In the genomic region with DNA sequence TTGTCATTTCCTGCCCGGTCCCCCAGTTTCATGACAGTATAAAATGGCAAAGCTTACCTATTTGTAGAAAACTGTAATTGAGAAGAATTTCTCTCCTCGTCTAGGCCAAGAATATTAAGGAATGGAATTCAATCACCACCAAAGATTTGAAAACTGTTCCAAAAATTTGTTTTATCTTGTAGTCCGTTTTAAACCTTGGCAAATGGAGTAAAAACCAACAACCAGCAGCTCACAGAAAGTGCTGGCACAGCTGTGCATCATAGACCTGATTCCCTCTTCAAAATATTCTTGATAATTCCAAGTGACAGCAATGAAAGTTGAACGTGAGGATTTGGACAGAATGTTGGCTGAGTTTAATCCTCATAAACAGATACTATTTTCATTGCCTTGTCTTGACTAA, we compare ENCODE assay signal across 33 mouse cellular contexts. TPM values are rescaled to one million over a fixed set of nuclear protein-coding genes. Genes with fewer than 3 reads are reported as not detected.
"Had no signal": no experiment of that assay in that cellular context is flagged by ENCODE, and none has a peak within 500 bp of the region (broad histone marks: within the 10 kb centered on the region; RNA-seq: fewer than 3 reads in every experiment).

No protein-coding gene starts in this region.

- ATAC-seq: hindbrain, postnatal 0 days; intestine, embryonic 16.5 days had no signal

- H3K4me2 ChIP-seq: heart, embryonic 12.5 days; hindbrain, embryonic 12.5 days; hindbrain, embryonic 15.5 days; kidney, embryonic 15.5 days; limb, embryonic 13.5 days; limb, embryonic 15.5 days; liver, embryonic 12.5 days had no signal

- H3K27me3 ChIP-seq: heart, embryonic 12.5 days; hindbrain, embryonic 12.5 days; hindbrain, embryonic 15.5 days; kidney, embryonic 15.5 days; limb, embryonic 13.5 days; limb, embryonic 15.5 days; liver, embryonic 12.5 days had no signal

- H3K9ac ChIP-seq: heart, embryonic 12.5 days; hindbrain, embryonic 12.5 days; hindbrain, embryonic 15.5 days; kidney, embryonic 15.5 days; limb, embryonic 13.5 days; limb, embryonic 15.5 days; liver, embryonic 12.5 days had no signal

- H3K4me3 ChIP-seq: heart, adult 2 months; heart, embryonic 10.5 days; heart, embryonic 12.5 days; hindbrain, embryonic 10.5 days; hindbrain, embryonic 12.5 days; hindbrain, embryonic 15.5 days; kidney, embryonic 15.5 days; limb, embryonic 13.5 days; limb, embryonic 15.5 days; liver, embryonic 12.5 days had no signal

- H3K9me3 ChIP-seq: heart, embryonic 10.5 days; heart, embryonic 12.5 days; hindbrain, embryonic 10.5 days; hindbrain, embryonic 12.5 days; hindbrain, embryonic 15.5 days; kidney, embryonic 15.5 days; limb, embryonic 13.5 days; limb, embryonic 15.5 days; liver, embryonic 12.5 days had no signal

- H3K36me3 ChIP-seq: heart, embryonic 10.5 days; heart, embryonic 12.5 days; hindbrain, embryonic 10.5 days; hindbrain, embryonic 12.5 days; hindbrain, embryonic 15.5 days; kidney, embryonic 15.5 days; limb, embryonic 13.5 days; limb, embryonic 15.5 days; liver, embryonic 12.5 days had no signal

- H3K27ac ChIP-seq: heart, adult 2 months; heart, embryonic 10.5 days; hindbrain, embryonic 10.5 days; hindbrain, embryonic 12.5 days; hindbrain, embryonic 15.5 days; hindbrain, postnatal 0 days; kidney, embryonic 15.5 days; kidney, postnatal 0 days; limb, embryonic 13.5 days; limb, embryonic 15.5 days; liver, embryonic 12.5 days had no signal

- DNase-seq: gastrocnemius, postnatal 14 days; gastrocnemius, postnatal 36 days; heart, adult 11 months; heart, adult 2 months; heart, postnatal 10 days; heart, postnatal 4 days; kidney, adult 11 months; kidney, adult 2 months; kidney, adult 9 months; kidney, postnatal 14 days; kidney, postnatal 36 days; layer of hippocampus, adult 9-11 months; layer of hippocampus, postnatal 36 days; left cerebral cortex, postnatal 4 days had no signal

- H3K4me1 ChIP-seq: heart, embryonic 10.5 days; heart, embryonic 12.5 days; hindbrain, embryonic 10.5 days; hindbrain, embryonic 12.5 days; hindbrain, embryonic 15.5 days; kidney, embryonic 15.5 days; limb, embryonic 13.5 days; limb, embryonic 15.5 days had no signal

RNA-seq across cellular contexts. Expression of gene Gm17555, which starts 23.6 kb away (rescaled TPM):
- polyA plus RNA-seq: gonadal fat pad, adult 2 months; heart, adult 2 months; heart, embryonic 10.5 days; heart, embryonic 12.5 days; heart, embryonic 14.5 days; heart, embryonic 16.5 days; hindbrain, embryonic 10.5 days; hindbrain, embryonic 12.5 days; hindbrain, embryonic 15.5 days; hindbrain, postnatal 0 days; intestine, embryonic 14.5 days; intestine, embryonic 16.5 days; kidney, adult 2 months; kidney, embryonic 15.5 days; kidney, postnatal 0 days; large intestine, adult 2 months; limb, embryonic 11.5 days; limb, embryonic 13.5 days; limb, embryonic 15.5 days; liver, adult 2 months; liver, embryonic 12.5 days had no signal

RNA-seq across cellular contexts. Expression of gene Fam227b, which starts 39.5 kb away (rescaled TPM):
- polyA plus RNA-seq: heart, adult 2 months; heart, embryonic 10.5 days; heart, embryonic 12.5 days; heart, embryonic 16.5 days; hindbrain, embryonic 10.5 days; hindbrain, embryonic 12.5 days; hindbrain, embryonic 15.5 days; intestine, embryonic 14.5 days; intestine, embryonic 16.5 days; kidney, adult 2 months; kidney, embryonic 15.5 days; kidney, postnatal 0 days; large intestine, adult 2 months; limb, embryonic 11.5 days; limb, embryonic 13.5 days; limb, embryonic 15.5 days; liver, adult 2 months; liver, embryonic 12.5 days had no signal
